Mouse (Mus musculus) kidney, adult 11 months (tissue): ENCODE data around the gene Tmem185b.

Experiments
- DNase-seq: peaks from one replicate; pipeline ENCODE4 v3.0.0; 2022

The Tmem185b gene

GRCm38 (mm10) chr1:119503808-119504207 is 22.2 kb upstream of the Tmem185b start:
- DNase-seq: no peak

GRCm38 (mm10) chr1:119504260-119505062 is 21.5 kb upstream of the Tmem185b start, which contains the start of gene Ralb:
TSS of gene Ralb (minus strand) at chr1:119504794.
- DNase-seq: peak; percentile 99

- no peak for DNase-seq
Measured at GRCm38 (mm10) chr1:119505951-119506350, 20.0 kb upstream of the Tmem185b start.

GRCm38 (mm10) chr1:119508548-119508947 is 17.4 kb upstream of the Tmem185b start:
- DNase-seq: peak; percentile 65

GRCm38 (mm10) chr1:119509474-119509873 is 16.5 kb upstream of the Tmem185b start:
- no peak for DNase-seq

GRCm38 (mm10) chr1:119510409-119510808 is 15.6 kb upstream of the Tmem185b start:
- no peak for DNase-seq

- no peak for DNase-seq
Measured at GRCm38 (mm10) chr1:119510857-119511256, 15.1 kb upstream of the Tmem185b start.

GRCm38 (mm10) chr1:119518060-119518459 is 7.9 kb upstream of the Tmem185b start:
- peak; percentile 59 for DNase-seq

- DNase-seq: no peak
Measured at GRCm38 (mm10) chr1:119518786-119519185, 7.2 kb upstream of the Tmem185b start.

- DNase-seq: no peak
Measured at GRCm38 (mm10) chr1:119519286-119519685, 6.7 kb upstream of the Tmem185b start.

GRCm38 (mm10) chr1:119521029-119521428 is 4.9 kb upstream of the Tmem185b start:
- DNase-seq: no peak

- peak; percentile 38 for DNase-seq
Measured at GRCm38 (mm10) chr1:119521681-119522080, 4.3 kb upstream of the Tmem185b start.

GRCm38 (mm10) chr1:119522726-119523125 is 3.2 kb upstream of the Tmem185b start:
- peak; percentile 91 for DNase-seq

GRCm38 (mm10) chr1:119523369-119523768 is 2.6 kb upstream of the Tmem185b start:
- DNase-seq: no peak

- DNase-seq: peak; percentile 43
Measured at GRCm38 (mm10) chr1:119523826-119524225, 2.1 kb upstream of the Tmem185b start.

GRCm38 (mm10) chr1:119525004-119525444 is 936 bp upstream of the Tmem185b start:
- DNase-seq: peak; percentile 33

- DNase-seq: peak; percentile 74
Measured at GRCm38 (mm10) chr1:119530941-119531340, 5.0 kb downstream of the Tmem185b start.

GRCm38 (mm10) chr1:119532165-119532564 is 6.2 kb downstream of the Tmem185b start:
- DNase-seq: no peak

- DNase-seq: no peak
Measured at GRCm38 (mm10) chr1:119533093-119533805, 7.3 kb downstream of the Tmem185b start.

GRCm38 (mm10) chr1:119534341-119534740 is 8.4 kb downstream of the Tmem185b start:
- DNase-seq: no peak

GRCm38 (mm10) chr1:119536122-119536521 is 10.2 kb downstream of the Tmem185b start:
- no peak for DNase-seq

- no peak for DNase-seq
Measured at GRCm38 (mm10) chr1:119537651-119538050, 11.7 kb downstream of the Tmem185b start.

- DNase-seq: no peak
Measured at GRCm38 (mm10) chr1:119539252-119539651, 13.3 kb downstream of the Tmem185b start.
